Mouse (Mus musculus) left cerebral cortex, postnatal 10 days (tissue): ENCODE results near the gene Fmo4. TPM values are rescaled to one million over a fixed set of nuclear protein-coding genes. Genes with fewer than 3 reads are reported as not detected.
"Not testable (repeated sequence)": the region's sequence is repeated elsewhere in the genome, so short reads cannot be mapped to it uniquely, and the experiment has no call there.

Source experiments
- DNase-seq, 2 experiments: peaks; one replicate each; pipeline ENCODE4 v3.0.0; 2021 to 2022; ENCODE audit warnings: low spot score in 2 of 2, mixed read lengths in 1 of 2; ENCODE audit errors: extremely low spot score in 1 of 2
- intact Hi-C: fragments of 180-260 bp; cut with DNase I; formaldehyde crosslinking; loops from one replicate; pipeline ENCODE4 v1.15.1; 2025
- total RNA-seq, 2 experiments: library from RNA; stranded (reverse); gene quantifications; 2 replicates each; pipeline ENCODE4 v1.2.3; 2021

Fmo4 gene
- total RNA-seq, 2 experiments from 2014 or later, result not detected

GRCm38 (mm10) chr1:162808541-162808940 lies 5.2 kb downstream of the Fmo4 start:
- intact Hi-C loops, result no loop called here
- DNase-seq, result no peak

DNA sequence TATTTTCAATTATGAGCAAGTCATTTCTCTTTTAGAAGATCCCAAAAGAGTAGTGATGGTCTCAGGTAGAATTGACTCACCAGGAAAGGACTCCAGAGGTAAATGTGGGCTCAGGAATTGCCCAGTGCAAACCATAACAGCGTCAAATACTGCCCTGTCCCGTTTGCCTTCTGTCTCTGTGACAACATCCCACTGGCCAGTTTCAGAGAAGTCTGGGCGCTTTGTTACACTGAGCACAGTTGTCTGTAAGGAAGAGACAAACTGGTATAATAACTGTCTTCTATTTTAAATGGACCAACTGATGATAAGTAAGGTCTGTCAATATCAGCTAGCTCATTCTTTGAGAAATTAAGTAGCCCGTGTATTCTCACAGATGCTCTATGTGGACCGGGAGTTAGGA lies 6.3 kb downstream of the Fmo4 start:
- intact Hi-C loops, result no loop called here

DNA sequence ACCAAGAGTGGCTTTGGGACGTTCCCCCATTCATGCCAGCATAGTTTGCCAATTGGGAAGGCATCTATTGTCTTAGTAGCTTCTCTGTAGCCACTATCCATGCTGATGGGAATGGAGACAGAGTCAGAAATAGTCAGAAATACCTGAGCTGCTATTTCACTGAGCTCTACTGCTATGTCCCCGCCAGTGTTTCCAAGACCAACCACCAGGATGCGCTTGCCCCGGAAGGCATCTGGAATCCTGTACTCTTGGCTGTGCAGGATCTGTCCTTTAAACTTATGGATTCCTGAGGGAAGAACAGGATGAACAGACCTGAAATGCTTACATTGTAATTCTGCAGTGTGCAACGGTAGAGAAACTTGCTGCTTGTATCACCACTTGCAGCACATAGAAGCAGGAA lies 8.8 kb downstream of the Fmo4 start:
- no peak for DNase-seq
- intact Hi-C loops, result no loop called here

More for the DNA sequence above, 6.3 kb downstream of the Fmo4 start:
- no peak for DNase-seq

DNA sequence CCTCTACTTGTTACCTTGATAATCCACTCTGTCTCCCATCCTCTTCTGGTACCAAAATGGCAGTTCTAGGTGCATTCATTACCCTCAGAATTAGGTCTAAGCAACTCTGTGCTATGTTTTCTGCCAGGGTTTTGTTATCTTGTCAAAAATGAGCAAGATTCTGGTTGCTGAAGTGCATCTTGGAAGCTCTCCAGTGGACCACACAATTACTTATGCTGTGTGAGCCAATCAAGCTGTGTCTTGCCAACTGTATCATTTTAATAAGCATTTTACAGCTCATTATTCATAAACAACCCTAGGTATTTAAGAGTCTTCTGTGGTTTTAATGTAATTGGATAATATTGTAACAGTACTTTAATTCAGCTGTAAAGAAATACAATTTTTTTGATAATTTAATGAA lies 17.3 kb downstream of the Fmo4 start:
- intact Hi-C loops, result no loop called here
- DNase-seq, result no peak

GRCm38 (mm10) chr1:162792306-162793044 lies 21.3 kb downstream of the Fmo4 start:
- no peak for DNase-seq
- intact Hi-C loops, result no loop called here

DNA sequence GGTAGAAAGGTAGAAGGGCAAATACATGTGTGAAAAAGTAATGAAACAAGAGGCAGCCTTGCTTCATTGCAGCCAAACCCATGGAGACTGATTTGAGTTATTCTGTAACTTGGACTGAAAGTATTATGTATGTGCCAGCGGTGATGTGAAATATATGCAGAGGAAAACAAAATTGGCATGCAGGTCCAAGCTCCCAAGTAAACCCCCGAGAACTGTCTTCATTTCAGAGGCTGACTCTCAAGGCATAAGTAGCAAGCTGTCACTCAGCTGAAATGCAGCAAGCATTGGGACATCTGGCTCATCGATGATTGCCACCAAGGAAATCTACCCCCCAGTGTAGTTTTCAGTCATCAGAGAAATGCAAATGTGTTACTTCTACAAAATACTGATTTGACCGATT lies 28.6 kb downstream of the Fmo4 start:
- intact Hi-C loops, result no loop called here
- DNase-seq, result no peak

DNA sequence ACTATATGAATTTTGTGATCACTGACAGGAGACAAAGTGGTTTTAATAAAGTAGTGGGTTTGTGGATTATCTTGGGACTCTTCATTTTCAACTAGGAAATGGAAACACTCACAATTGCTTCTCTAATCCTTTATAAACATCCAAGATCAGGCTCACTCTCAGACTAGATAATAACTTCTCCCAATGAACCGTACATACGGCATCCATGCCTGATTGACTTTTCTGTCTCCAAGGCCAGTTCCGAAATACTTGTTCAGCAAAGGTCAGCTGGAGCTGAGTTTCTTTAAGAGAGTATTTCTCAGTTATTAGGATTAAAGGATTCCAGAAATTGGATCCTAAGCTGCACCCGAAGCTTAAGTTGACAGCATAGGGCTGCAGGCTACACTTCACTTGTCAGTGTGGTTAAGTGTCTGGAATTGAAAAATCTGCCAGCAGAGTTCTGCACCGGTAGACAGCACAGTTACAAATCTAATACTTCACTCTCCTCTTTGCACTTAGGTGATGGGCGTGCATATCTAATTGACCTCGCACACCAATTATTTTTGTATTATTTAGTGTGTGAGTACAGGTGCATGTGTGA lies 30.0 kb downstream of the Fmo4 start:
- intact Hi-C loops, result no loop called here
- no peak for DNase-seq

GRCm38 (mm10) chr1:162781035-162781434 lies 32.7 kb downstream of the Fmo4 start:
- DNase-seq, intact Hi-C loops: not testable (repeated sequence)

DNA sequence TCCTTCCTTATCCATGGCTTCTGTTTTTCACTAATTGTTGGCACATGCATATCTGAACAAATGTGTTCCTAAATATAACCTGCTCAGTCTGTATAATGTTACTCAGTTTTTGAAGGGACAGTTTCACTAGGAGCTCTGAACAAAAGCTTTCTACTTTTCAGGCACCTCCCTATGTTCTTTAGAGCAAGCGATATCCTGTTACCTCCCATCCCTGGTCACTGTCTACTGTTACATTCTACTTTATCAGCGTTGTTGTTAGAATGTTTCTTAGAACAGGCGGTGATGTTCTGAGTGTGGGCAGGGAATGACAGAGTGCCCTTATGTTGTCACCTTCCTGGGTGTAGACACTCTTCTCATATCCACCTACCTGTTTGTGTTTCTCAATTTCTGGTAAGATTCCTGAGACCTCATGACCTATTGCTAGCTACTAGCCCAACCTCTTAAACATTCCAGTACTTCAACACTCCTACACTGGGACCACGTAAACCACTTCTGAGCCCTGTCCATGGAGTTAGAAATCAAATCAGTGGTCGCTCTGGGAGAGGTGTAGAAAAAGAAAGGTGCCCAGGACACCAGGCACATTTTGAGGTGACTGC lies 35.7 kb downstream of the Fmo4 start:
- intact Hi-C loops, result no loop called here

DNA sequence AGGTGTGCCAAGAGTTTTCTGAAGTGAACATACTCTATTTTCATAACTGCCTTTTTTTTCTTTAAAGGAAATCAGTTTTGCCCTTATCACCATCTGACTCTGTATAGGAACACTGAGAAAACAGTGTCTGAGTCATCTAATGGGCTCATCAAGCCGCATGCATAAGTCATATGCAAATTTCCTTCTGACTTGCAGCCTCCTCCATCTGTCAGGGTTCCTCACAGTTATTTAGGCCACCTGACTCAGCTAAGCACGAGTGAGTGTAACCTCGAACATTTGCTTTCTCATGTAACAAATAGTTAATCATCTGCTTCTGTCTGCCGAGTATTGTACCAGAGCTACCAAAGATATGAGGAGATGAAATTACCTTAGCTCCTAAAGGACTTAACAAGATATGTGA lies 40.1 kb downstream of the Fmo4 start:
- DNase-seq, result no peak
- intact Hi-C loops, result no loop called here

More for the DNA sequence above, 35.7 kb downstream of the Fmo4 start:
- DNase-seq, result no peak

DNA sequence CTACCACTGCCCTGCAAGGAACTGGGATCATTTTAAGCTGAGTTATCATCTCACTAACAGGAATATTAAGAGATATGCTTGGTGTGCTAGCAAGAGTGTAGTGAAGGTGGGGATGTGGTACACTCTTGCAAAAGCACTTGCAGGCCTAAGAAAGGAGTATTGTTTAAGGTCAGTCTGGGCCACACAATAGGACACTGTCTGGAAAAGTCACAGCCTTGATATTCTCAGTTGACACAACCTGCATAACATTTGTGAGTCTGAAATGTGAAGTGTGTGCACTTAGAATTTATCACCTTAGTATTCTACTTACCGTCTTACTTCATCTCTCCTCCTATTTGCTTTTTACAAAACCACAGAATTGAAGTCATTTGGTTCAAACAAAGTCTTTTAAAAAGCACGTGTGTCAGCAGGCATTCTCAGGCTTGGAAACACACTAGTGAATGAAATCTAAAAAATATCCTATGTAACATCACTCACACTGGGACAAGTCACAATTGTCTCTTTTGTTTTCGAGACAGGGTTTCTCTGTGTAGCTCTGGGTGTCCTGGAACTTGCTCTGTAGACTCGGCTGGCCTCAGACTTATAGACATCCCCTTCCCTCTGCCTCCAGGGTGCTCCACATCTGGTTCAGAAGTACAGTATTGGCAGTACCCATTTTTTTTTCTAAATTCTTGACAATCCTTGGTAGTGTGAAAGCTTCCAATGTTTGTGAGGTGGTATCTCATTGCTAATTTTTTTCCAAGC lies 42.0 kb downstream of the Fmo4 start:
- intact Hi-C loops, result no loop called here
- DNase-seq, result no peak

- intact Hi-C loops, result no loop called here
- no peak for DNase-seq
These were observed 61.8 kb downstream of the Fmo4 start for GRCm38 (mm10) chr1:162752009-162752408.

DNA sequence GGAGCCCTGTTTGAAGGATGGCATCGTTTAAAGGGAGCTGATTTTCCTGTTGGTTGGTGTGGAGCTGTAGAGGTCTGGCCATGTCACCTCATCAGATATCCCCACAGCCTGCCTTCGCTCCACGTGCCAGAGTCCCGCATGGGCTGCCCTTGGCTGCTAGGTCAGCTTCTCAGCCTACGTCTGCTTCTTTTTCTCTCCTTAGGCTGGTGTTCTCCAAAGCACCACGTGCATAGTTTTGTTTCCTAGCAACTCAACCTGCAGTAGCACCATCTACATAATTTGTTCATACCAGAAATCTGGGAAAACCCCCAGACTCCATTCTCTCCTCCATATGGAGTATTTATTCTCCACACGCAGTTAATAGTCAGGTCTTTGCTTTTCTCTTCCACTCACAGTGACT lies 64.2 kb downstream of the Fmo4 start:
- intact Hi-C loops, result loop anchor here (10.0 kb wide), 1 partner anchor 305 kb away; no protein-coding TSS in a partner anchor
- no peak for DNase-seq

GRCm38 (mm10) chr1:162748761-162749160 lies 65.0 kb downstream of the Fmo4 start:
- intact Hi-C loops, result loop anchor here (10.0 kb wide), 1 partner anchor 306 kb away; no protein-coding TSS in a partner anchor
- DNase-seq, result no peak

Other genes starting within 250 kb of the Fmo4 start
- gene Vamp4, start 243.5 kb downstream of the Fmo4 start, total RNA-seq, result 10 to 100 TPM; 79.5 to 81.2 TPM
- 1 to 10 TPM; 4.2 to 4.5 TPM for gene Myoc, start 174.8 kb downstream of the Fmo4 start, total RNA-seq
- gene Myocos, start 155.8 kb downstream of the Fmo4 start, total RNA-seq, result not detected
- 100 to 1,000 TPM; 212 to 222 TPM for gene Prrc2c, start 73.4 kb downstream of the Fmo4 start, total RNA-seq
- 10 to 100 TPM; 24.3 to 26.8 TPM for gene Fmo1, start 52.6 kb upstream of the Fmo4 start, total RNA-seq
- gene Fmo2, start 84.8 kb upstream of the Fmo4 start, total RNA-seq, result under 1 TPM; 0.45 to 0.99 TPM
- not detected for gene Fmo6, start 123.5 kb upstream of the Fmo4 start, total RNA-seq
- gene Fmo3, start 170.6 kb upstream of the Fmo4 start, total RNA-seq, result not detected